Mouse (Mus musculus) hindbrain, embryonic 11.5 days (tissue): ENCODE results near the gene Det1. TPM values are rescaled to one million over a fixed set of nuclear protein-coding genes. Genes with fewer than 3 reads are reported as not detected.

ENCODE experiments used
- ATAC-seq: fragments of 200-750 bp; cut with Nextera tagmentation; 2 replicates; pipeline ENCODE4 v1.8.0; 2017; ENCODE audit warnings: mild to moderate bottlenecking, moderate TSS enrichment, moderate library complexity; ENCODE audit not compliant: low FRiP score
- DNase-seq: peaks from one replicate; pipeline ENCODE4 v3.0.0-alpha.2; 2015; ENCODE audit warnings: low spot score
- H3K27ac ChIP-seq: fragments of 300-500 bp; sonication (generic); 2 replicates; pipeline ENCODE4 v1.5.1; 2014; ENCODE audit warnings: mild to moderate bottlenecking, low read depth, low read length
- H3K27me3 ChIP-seq: fragments of 300-500 bp; sonication (generic); 2 replicates; pipeline ENCODE4 v1.6.1; 2014; ENCODE audit warnings: mild to moderate bottlenecking, low read length, moderate library complexity, mixed read lengths; ENCODE audit not compliant: control insufficient read depth, insufficient read depth
- H3K36me3 ChIP-seq: fragments of 300-500 bp; sonication (generic); 2 replicates; pipeline ENCODE4 v1.6.1; 2014; ENCODE audit warnings: mild to moderate bottlenecking, low read length, moderate library complexity, mixed read lengths; ENCODE audit not compliant: control insufficient read depth, insufficient read depth
- H3K4me1 ChIP-seq: fragments of 300-500 bp; sonication (generic); replicated peaks from 2 replicates; pipeline ENCODE4 v1.6.1; 2014; ENCODE audit warnings: low read length, mixed read lengths; ENCODE audit not compliant: control insufficient read depth, insufficient read depth
- H3K4me2 ChIP-seq: fragments of 300-500 bp; sonication (generic); replicated peaks from 2 replicates; pipeline ENCODE4 v1.6.1; 2014; ENCODE audit warnings: mild to moderate bottlenecking, low read depth, low read length
- H3K4me3 ChIP-seq: fragments of 300-500 bp; sonication (generic); 2 replicates; pipeline ENCODE4 v1.5.1; 2014; ENCODE audit warnings: low read depth, low read length
- H3K9ac ChIP-seq: fragments of 300-500 bp; sonication (generic); 2 replicates; pipeline ENCODE4 v1.6.1; 2014; ENCODE audit warnings: low read depth, low read length
- H3K9me3 ChIP-seq: fragments of 300-500 bp; sonication (generic); 2 replicates; pipeline ENCODE4 v1.6.1; 2016; ENCODE audit warnings: low read length; ENCODE audit not compliant: control insufficient read depth
- WGBS: fragments of 180-500 bp; shearing (Covaris S2); extraction: QIAGEN DNeasy Blood & Tissue Kit; methylation state at CpG from one replicate; pipeline ENCODE4 v1.1.7; 2014; 5-methylcytosine and 5-hydroxymethylcytosine counted together
- polyA plus RNA-seq: library from polyadenylated mRNA; unstranded; fragments of >200 nt; fragmentation: Nextera tagmentation; extraction: Ambion mirVana; gene quantifications from 2 replicates; pipeline ENCODE4 v1.2.1, GENCODE M21; 2014

Gene Det1
- polyA plus RNA-seq, 1 experiment from 2014 or later = 17.8 TPM

DNA sequence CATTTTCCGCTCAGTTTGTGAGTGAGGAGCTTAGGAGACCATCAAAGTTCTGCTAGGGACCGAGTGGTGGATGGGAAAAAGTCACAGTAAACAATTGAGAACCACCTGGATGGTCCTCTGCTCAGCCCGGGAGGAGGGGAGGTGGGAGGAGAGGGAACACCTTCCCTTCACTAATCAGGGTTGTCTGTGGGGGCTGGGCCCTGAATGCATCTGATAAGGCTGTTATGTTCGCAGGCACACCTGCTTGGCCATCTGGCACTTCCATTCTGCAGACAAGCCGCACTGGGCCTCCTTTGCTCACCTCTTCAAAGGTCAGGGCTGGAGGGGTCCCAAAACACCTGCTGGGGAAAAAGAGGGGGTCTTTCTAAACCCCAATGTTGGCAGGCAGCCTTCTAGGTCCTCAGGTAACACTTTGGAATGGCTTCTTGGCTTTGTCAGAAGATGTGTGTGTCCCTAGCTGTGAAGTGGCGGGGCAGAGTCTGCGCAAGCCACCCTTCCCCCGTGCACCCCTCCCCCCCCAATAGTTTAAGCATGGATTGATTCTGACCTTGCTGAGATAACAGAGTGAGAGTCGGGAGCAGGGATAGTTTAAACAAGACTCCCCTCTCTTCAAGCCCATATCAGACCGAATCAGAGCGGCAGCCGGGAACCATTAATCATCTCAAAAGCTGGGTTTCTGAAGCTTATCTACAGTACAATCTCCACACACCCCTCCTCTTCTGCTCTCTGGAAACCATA is 18.3 kb upstream of the Det1 start:
- Histone ChIP-seq H3K4me1 (no peaks in the 10 kb centered on the region), H3K9ac (no peak overlapping the region), H3K4me2 (no peak overlapping the region), H3K36me3 (no peaks in the 10 kb centered on the region), H3K9me3 (no peaks in the 10 kb centered on the region), H3K27me3 (no peaks in the 10 kb centered on the region), H3K4me3 (no peak overlapping the region), H3K27ac (no peak overlapping the region)
- WGBS = 70% methylated on average over 12 of the region's 12 CpGs
- no peak for DNase-seq
- ATAC-seq = no peak

GRCm38 (mm10) chr7:78864446-78864802 is 17.4 kb upstream of the Det1 start:
- DNase-seq = no peak
- Histone ChIP-seq H3K9me3 (no peaks in the 10 kb centered on the region), H3K36me3 (no peaks in the 10 kb centered on the region), H3K27ac (no peak overlapping the region), H3K4me1 (no peaks in the 10 kb centered on the region), H3K27me3 (no peaks in the 10 kb centered on the region), H3K4me2 (no peak overlapping the region), H3K9ac (no peak overlapping the region), H3K4me3 (no peak overlapping the region)
- ATAC-seq = no peak
- 84% methylated on average over 4 of the region's 4 CpGs for WGBS

DNA sequence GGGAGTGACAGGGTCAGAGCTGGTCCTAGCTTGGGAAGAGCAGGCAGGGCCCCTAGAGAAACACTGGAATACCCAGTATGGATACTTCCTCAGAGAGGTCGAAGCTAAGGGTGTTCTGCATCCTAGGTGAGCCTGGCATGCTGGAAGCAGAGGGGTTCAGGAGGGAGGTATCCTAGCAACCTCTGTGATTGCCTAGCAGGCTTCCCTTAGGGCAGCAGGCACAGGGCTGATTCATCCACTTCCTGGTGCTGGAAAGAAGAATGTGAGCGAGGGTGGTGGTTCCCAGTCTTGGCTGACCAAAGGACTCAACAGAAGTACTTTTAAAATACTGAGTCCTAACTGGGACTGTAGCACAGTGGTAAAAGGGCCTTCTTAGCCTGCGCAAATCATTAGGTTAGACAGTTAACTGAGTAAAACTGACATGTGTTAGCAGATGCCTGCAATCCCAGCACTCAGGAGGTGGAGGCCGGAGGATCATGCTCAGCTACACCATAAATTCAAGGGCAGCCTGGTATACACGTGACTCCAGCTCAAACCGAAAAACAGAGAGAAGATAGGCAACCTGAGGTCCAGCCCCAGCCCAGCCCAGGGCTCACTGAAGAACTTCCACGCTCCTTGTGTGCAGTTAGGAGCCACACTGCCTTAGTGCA is 16.9 kb upstream of the Det1 start:
- H3K4me1 ChIP-seq = no peaks in the 10 kb centered on the region
- H3K9me3 ChIP-seq = no peaks in the 10 kb centered on the region
- no peak overlapping the region for H3K4me2 ChIP-seq
- ATAC-seq = no peak
- H3K4me3 ChIP-seq = no peak overlapping the region
- H3K27ac ChIP-seq = no peak overlapping the region
- H3K36me3 ChIP-seq = no peaks in the 10 kb centered on the region
- H3K27me3 ChIP-seq = no peaks in the 10 kb centered on the region
- no peak for DNase-seq
- 76% methylated on average over 7 of the region's 7 CpGs for WGBS
- H3K9ac ChIP-seq = no peak overlapping the region

- Histone ChIP-seq H3K27ac (no peak overlapping the region), H3K36me3 (no peaks in the 10 kb centered on the region), H3K4me2 (no peak overlapping the region), H3K4me1 (no peaks in the 10 kb centered on the region), H3K4me3 (no peak overlapping the region), H3K27me3 (no peaks in the 10 kb centered on the region), H3K9me3 (no peaks in the 10 kb centered on the region), H3K9ac (no peak overlapping the region)
- 68% methylated on average over 5 of the region's 5 CpGs for WGBS
- DNase-seq (no peak), ATAC-seq (no peak)
Measured at GRCm38 (mm10) chr7:78855044-78855655, 8.1 kb upstream of the Det1 start.

DNA sequence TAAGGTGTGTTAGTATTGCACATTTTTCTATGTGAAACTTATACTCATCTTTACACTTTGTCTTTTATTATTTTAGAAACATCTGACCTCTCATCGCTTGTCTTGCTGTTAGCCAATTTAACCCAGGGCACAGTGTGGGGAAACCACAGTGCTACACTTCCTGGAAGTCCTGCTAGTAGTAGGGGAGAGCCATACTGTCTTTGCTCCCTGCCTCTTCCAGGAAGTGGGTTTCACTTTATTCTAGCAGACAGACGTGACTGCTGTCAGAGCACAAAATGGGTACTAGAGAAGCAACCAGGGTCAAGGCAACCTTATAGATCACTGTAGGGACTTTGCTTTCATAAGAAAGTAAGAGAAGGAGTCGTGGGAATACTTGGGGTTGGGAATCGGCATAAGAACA is 7.0 kb upstream of the Det1 start:
- DNase-seq = no peak
- no peaks in the 10 kb centered on the region for H3K9me3 ChIP-seq
- no peaks in the 10 kb centered on the region for H3K36me3 ChIP-seq
- WGBS = 65% methylated on average over 4 of the region's 4 CpGs
- H3K4me2 ChIP-seq = no peak overlapping the region
- no peak for ATAC-seq
- no peak overlapping the region for H3K27ac ChIP-seq
- no peaks in the 10 kb centered on the region for H3K4me1 ChIP-seq
- no peaks in the 10 kb centered on the region for H3K27me3 ChIP-seq
- no peak overlapping the region for H3K4me3 ChIP-seq
- H3K9ac ChIP-seq = no peak overlapping the region

GRCm38 (mm10) chr7:78846066-78846716 is 872 bp downstream of the Det1 start:
- H3K4me1 ChIP-seq = peaks cover 5% of the 10 kb centered on the region
- peaks cover 7% of the 10 kb centered on the region; the same call in 1 of the 2 replicates for H3K36me3 ChIP-seq
- peak overlapping the region; percentile 72 for H3K9ac ChIP-seq
- no peaks in the 10 kb centered on the region for H3K9me3 ChIP-seq
- no peaks in the 10 kb centered on the region for H3K27me3 ChIP-seq
- 38% methylated on average over 12 of the region's 12 CpGs for WGBS
- peak overlapping the region; percentile 54 for H3K4me2 ChIP-seq
- peak; percentile 3 for DNase-seq
- no peak for ATAC-seq
- peak overlapping the region; percentile 70 for H3K4me3 ChIP-seq
- H3K27ac ChIP-seq = no peak overlapping the region

- Histone ChIP-seq H3K4me3 (no peak overlapping the region), H3K4me2 (no peak overlapping the region), H3K9me3 (no peaks in the 10 kb centered on the region), H3K9ac (no peak overlapping the region), H3K36me3 (peaks cover 7% of the 10 kb centered on the region; the same call in 1 of the 2 replicates), H3K27me3 (no peaks in the 10 kb centered on the region), H3K27ac (no peak overlapping the region), H3K4me1 (peaks cover 5% of the 10 kb centered on the region)
- ATAC-seq (no peak), DNase-seq (no peak)
- WGBS = 81% methylated on average over 5 of the region's 5 CpGs
Measured at GRCm38 (mm10) chr7:78841601-78842000, 5.5 kb downstream of the Det1 start.

- no peak for ATAC-seq
- H3K27me3 ChIP-seq = no peaks in the 10 kb centered on the region
- DNase-seq = no peak
- 75% methylated on average over 4 of the region's 4 CpGs for WGBS
- H3K36me3 ChIP-seq = no peaks in the 10 kb centered on the region
- H3K4me2 ChIP-seq = no peak overlapping the region
- no peaks in the 10 kb centered on the region for H3K4me1 ChIP-seq
- H3K4me3 ChIP-seq = no peak overlapping the region
- no peak overlapping the region for H3K9ac ChIP-seq
- H3K27ac ChIP-seq = no peak overlapping the region
- no peaks in the 10 kb centered on the region for H3K9me3 ChIP-seq
Measured at GRCm38 (mm10) chr7:78837250-78837649, 9.8 kb downstream of the Det1 start.
